Mouse (Mus musculus): Measurements from ENCODE around the gene Zfp446. TPM values are rescaled to one million over a fixed set of nuclear protein-coding genes. Genes with fewer than 3 reads are reported as not detected.

The Zfp446 gene
- polyA plus RNA-seq, 1 experiment from 2014 or later = 17.0 TPM

DNA sequence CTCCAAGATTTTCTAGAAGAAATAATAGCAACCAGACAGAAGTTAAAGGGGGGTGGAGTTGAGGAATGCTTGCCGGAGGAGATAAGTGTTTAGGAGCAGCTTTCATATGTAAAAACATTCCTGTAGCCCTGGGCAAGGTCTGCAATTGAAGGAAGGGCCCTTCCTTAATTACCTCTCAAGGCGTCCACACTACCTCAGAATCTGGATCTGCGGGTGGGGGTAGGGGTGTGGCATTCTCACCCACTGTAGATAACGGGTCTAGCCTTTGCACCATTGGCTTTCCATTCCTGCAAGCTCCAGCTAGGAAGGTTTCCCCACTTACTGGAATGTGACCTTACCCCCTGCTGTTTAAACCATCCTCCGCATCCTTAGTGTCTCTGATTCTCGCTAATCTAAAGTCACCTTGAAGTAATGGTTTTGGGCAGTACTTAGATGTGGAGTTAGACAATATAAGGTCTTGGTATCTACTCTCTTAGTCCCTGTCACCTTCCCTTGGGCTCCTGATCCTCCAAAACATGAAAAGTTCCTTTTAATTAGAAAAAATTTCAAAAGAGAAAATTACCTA, 36.7 kb downstream of the Zfp446 start:
- no peak for DNase-seq (ENCODE audit: low spot score)
- Histone ChIP-seq H3K36me3 (no peaks in the 10 kb centered on the region), H3K27me3 (ENCODE audit: insufficient read depth, poor library complexity, severe bottlenecking) (no peaks in the 10 kb centered on the region), H3K27ac (no peak overlapping the region), H3K9me3 (0 out of 2 replicates have a peak, but pooled peaks cover 3% of the 10 kb centered on the region), H3K4me3 (no peak overlapping the region), H3K4me1 (replicated peaks) (peaks cover 13% of the 10 kb centered on the region)
- 33% methylated on average over 6 of the region's 6 CpGs for WGBS

DNA sequence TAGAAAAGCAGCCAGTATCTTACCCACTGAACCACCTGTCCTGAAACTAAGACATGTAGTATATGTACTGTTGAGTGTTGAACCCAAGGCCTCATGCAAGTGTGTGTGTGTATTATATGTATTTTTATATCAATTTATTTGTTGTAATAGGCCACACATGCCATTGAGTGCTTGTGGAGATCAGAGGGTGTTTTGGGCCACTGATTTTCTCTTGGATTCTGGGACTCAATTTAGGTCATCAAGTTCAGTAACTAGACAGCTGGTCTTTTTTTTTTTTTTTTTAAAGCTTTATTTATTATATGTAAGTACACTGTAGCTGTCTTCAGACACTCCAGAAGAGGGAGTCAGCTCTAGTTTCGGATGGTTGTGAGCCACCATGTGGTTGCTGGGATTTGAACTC, 37.6 kb downstream of the Zfp446 start:
- H3K9me3 ChIP-seq = no peaks in the 10 kb centered on the region
- H3K27me3 ChIP-seq (ENCODE audit: insufficient read depth, poor library complexity, severe bottlenecking) = no peaks in the 10 kb centered on the region
- H3K36me3 ChIP-seq = no peaks in the 10 kb centered on the region
- H3K4me3 ChIP-seq = no peak overlapping the region
- H3K4me1 ChIP-seq (replicated peaks) = peaks cover 12% of the 10 kb centered on the region
- DNase-seq (ENCODE audit: low spot score) = no peak
- WGBS = 91% methylated on average over 1 of the region's 1 CpGs
- H3K27ac ChIP-seq = no peak overlapping the region

DNA sequence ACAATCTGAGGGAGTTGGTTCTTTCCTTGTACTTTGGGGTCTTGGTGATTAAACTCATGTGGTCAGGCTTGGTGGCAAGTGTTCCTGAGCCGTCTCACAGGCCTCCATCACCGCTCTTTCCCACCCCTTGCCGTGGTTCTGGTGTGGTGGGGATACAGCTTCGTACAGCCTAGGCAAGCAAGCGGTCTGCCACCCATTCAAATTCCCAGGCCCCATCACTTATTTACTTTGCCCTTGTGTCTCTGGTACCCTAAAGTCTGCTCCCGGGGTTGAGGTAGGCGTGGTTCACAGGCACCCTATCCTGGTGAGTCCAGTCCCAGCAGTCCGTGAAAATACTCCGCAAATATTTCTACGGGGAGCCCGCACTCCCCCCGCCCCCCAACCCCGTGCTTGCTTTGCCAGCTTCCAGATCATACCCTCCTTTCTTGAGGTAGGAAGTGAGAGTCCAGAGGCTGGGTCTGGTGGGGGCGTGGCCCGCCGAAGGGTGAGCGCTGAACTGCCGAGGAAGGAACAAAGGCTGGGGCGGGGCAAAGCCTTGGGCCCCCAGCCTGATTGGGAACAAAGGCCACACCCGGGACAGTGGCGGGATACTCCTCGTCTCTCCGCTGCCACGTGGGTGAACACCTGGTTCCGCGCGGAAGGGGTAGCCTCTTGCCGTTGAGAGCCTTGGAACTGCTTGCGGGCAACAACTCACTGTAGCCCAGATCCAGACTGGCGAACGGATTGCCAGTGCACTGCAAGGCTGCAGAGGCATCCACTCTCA, 45.3 kb downstream of the Zfp446 start:
- H3K27me3 ChIP-seq (ENCODE audit: insufficient read depth, poor library complexity, severe bottlenecking) = no peaks in the 10 kb centered on the region
- H3K36me3 ChIP-seq = peaks cover 29% of the 10 kb centered on the region
- H3K4me3 ChIP-seq = peak overlapping the region; percentile 97
- H3K9me3 ChIP-seq = no peaks in the 10 kb centered on the region
- WGBS = 4% methylated on average over 31 of the region's 31 CpGs
- peaks cover 32% of the 10 kb centered on the region for H3K4me1 ChIP-seq (replicated peaks)
- peak; percentile 92 for DNase-seq (ENCODE audit: low spot score)
- peak overlapping the region; percentile 99 for H3K27ac ChIP-seq

DNA sequence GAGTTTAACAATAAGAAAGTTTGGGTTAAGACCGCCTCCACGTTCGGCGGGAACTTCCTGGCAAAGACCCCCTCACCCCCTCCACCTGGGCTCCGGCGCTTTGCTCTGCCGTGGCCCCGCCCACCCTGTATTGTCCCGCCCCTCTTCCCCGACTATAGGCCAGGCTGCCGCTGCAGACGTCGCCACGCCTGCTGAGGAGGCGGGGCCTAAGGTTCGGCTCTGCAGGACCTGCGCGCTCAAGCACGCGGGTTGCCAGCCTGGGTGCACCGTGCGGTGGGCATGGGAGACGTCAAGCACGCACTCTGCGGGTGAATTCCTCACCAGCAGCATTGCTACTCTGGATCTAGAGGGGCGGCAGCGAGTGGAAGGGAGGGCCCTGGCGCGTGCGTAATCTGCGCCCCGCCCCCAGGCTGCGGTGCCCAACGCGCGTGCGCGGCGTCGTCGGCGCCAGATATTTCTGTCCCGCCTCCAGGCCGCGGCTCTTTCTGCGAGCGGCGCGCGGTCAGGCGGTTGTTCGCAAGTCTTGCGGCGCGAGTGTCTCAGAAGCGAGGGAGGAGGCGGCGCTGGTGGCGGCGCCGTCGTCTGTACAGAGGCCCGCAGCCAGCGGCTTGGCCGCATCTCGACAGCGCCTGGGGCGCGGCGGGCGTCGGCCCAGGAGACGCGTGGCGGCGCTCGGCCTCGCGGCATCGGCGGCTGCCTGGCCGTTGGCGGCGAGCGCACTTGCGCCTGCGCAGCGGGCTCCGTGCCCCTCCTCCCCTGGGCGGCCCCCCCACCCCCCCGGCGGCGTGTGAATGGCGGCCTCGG, 46.5 kb downstream of the Zfp446 start:
- WGBS = under 1% methylated on average over 91 of the region's 95 CpGs
- H3K27me3 ChIP-seq (ENCODE audit: insufficient read depth, poor library complexity, severe bottlenecking) = no peaks in the 10 kb centered on the region
- peak; percentile 97 for DNase-seq (ENCODE audit: low spot score)
- H3K36me3 ChIP-seq = peaks cover 41% of the 10 kb centered on the region
- peak overlapping the region; percentile 97 for H3K4me3 ChIP-seq
- H3K9me3 ChIP-seq = no peaks in the 10 kb centered on the region
- H3K27ac ChIP-seq = peak overlapping the region; percentile 99
- peaks cover 32% of the 10 kb centered on the region for H3K4me1 ChIP-seq (replicated peaks)

DNA sequence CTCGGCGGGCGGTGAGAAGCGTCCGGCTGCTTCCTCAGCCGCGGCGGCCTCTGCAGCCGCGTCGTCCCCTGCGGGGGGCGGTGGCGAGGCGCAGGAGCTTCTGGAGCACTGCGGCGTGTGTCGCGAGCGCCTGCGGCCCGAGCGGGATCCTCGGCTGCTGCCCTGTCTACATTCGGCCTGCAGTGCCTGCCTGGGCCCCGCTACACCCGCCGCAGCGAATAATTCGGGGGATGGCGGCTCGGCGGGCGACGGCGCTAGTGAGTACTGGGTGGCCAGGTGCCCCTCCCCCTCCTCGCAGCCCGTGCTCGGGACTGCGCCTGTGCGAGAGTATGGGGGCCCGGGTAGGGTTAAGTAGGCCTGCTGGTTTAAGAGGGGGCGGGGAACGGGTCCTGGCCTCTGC, 47.2 kb downstream of the Zfp446 start:
- no peaks in the 10 kb centered on the region for H3K27me3 ChIP-seq (ENCODE audit: insufficient read depth, poor library complexity, severe bottlenecking)
- DNase-seq (ENCODE audit: low spot score) = peak; percentile 83
- H3K9me3 ChIP-seq = no peaks in the 10 kb centered on the region
- peak overlapping the region; percentile 99 for H3K27ac ChIP-seq
- peaks cover 32% of the 10 kb centered on the region for H3K4me1 ChIP-seq (replicated peaks)
- 0% methylated on average over 44 of the region's 44 CpGs for WGBS
- peaks cover 47% of the 10 kb centered on the region for H3K36me3 ChIP-seq
- peak overlapping the region; percentile 97 for H3K4me3 ChIP-seq

DNA sequence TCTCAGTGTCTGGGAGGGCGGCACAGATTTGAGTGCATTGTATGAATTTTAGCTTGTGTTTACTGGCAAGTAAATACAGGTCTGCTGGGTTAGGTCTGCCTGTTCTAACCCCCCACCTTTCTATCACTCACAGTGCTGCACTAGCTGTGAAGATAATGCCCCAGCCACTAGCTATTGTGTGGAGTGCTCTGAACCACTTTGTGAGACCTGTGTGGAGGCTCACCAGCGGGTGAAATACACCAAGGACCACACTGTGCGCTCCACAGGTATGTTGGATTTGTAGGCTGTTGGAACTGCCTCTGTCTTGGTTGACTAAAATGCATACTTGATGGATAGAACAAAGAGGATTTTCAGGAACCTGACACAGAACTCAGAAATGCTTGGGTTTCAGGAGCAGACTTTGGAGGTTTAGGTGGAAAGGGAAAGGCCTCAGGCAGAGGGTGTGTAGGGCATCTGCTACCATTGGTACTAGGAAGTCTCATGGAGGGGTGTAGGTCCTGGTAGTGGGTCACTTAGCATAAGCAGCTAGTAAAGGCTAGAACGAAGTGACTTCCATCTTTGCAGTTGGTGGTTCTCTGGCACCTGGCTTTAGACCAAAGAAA, 48.0 kb downstream of the Zfp446 start:
- no peak for DNase-seq (ENCODE audit: low spot score)
- H3K4me1 ChIP-seq (replicated peaks) = peaks cover 32% of the 10 kb centered on the region
- no peaks in the 10 kb centered on the region for H3K27me3 ChIP-seq (ENCODE audit: insufficient read depth, poor library complexity, severe bottlenecking)
- peak overlapping the region; percentile 99 for H3K27ac ChIP-seq
- peaks cover 55% of the 10 kb centered on the region for H3K36me3 ChIP-seq
- H3K4me3 ChIP-seq = peak overlapping the region; percentile 97
- H3K9me3 ChIP-seq = no peaks in the 10 kb centered on the region
- 36% methylated on average over 4 of the region's 4 CpGs for WGBS

DNA sequence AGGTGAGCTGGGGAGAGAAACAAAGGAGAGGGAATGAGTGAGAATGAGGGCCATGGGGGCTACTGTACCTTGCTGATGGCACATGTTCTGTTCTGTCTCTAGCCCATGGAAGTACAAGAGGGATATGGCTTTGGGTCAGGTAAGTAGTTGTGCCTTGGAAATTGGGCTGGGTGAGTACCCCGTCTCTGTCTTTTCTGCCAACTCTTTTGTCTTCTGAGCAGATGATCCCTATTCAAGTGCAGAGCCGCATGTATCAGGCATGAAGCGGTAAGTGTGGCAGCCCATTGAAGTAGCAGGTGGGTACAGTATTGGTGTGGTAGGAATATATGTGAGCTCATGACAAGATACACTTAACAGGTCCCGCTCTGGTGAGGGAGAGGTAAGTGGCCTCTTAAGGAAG, 51.3 kb downstream of the Zfp446 start:
- H3K4me3 ChIP-seq = 0 out of 2 replicates have a peak overlapping the region, but pooled peaks have one; percentile 9
- H3K36me3 ChIP-seq = peaks cover 84% of the 10 kb centered on the region
- H3K27ac ChIP-seq = no peak overlapping the region
- 90% methylated on average over 4 of the region's 4 CpGs for WGBS
- no peak for DNase-seq (ENCODE audit: low spot score)
- H3K4me1 ChIP-seq (replicated peaks) = peaks cover 40% of the 10 kb centered on the region
- H3K9me3 ChIP-seq = no peaks in the 10 kb centered on the region
- no peaks in the 10 kb centered on the region for H3K27me3 ChIP-seq (ENCODE audit: insufficient read depth, poor library complexity, severe bottlenecking)

DNA sequence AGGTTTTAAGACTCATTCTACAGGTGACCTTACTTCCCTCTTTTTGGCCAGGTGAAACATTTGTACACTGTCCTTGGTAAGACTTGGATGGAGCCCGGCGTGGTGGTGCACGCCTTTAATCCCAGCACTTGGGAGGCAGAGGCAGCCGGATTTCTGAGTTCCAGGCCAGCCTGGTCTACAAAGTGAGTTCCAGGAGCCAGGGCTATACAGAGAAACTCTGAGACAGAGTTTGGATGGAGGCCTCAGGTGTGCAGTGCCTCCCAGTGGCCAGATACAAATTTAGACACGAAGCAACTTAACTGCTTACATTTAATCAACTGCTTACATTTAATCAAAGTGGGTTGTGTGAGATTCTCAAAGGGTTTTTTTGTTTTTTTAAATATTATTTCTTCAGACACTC, 53.4 kb downstream of the Zfp446 start:
- WGBS = 77% methylated on average over 5 of the region's 5 CpGs
- DNase-seq (ENCODE audit: low spot score) = no peak

DNA sequence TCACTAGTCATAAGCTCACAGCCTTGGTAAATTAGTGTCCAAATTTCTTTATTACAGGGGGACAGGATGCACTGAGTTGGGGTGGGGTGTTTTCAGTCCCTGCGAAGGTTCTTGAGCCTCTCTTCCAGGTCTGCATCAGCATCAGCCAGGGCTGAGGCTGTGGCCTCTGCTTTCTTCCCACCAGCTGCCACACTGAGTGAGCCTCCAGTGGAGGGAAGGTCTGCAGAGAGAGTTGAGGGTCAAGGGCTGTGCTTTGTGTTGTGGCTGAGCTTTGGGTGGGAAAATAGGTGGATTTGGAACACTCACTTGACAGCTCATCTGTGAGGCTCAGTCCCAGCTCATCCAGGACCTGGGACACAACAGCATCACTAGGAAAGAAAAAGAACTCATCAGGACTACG, 54.3 kb downstream of the Zfp446 start:
- Histone ChIP-seq H3K27me3 (ENCODE audit: insufficient read depth, poor library complexity, severe bottlenecking) (no peaks in the 10 kb centered on the region), H3K36me3 (peaks cover 87% of the 10 kb centered on the region), H3K4me3 (0 out of 2 replicates have a peak overlapping the region, but pooled peaks have one; percentile 9), H3K9me3 (no peaks in the 10 kb centered on the region), H3K4me1 (replicated peaks) (peaks cover 51% of the 10 kb centered on the region), H3K27ac (no peak overlapping the region)
- WGBS = 88% methylated on average over 2 of the region's 2 CpGs
- no peak for DNase-seq (ENCODE audit: low spot score)

More for the DNA sequence above, 53.4 kb downstream of the Zfp446 start:
- Histone ChIP-seq H3K27ac (no peak overlapping the region), H3K36me3 (peaks cover 89% of the 10 kb centered on the region), H3K9me3 (no peaks in the 10 kb centered on the region), H3K4me1 (replicated peaks) (peaks cover 50% of the 10 kb centered on the region), H3K4me3 (no peak overlapping the region), H3K27me3 (ENCODE audit: insufficient read depth, poor library complexity, severe bottlenecking) (no peaks in the 10 kb centered on the region)

DNA sequence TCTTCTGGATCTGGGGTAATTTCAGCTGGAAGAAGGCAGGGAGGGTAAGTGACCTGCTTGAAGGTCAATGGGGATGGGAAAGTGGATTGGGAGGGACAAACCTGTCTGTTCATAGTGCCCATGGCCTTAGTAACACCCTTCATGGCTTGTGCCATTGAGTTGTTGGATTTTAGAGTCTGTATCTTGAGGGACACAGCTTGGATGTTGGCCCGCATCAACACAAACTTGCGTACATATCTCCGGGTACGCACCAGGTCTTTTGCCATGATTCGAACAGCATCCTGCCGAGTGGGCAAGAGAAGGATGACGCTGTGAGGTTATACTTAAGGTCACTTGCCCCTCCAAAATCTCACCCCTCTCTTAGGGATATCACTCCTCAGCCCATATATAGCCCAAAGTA, 54.9 kb downstream of the Zfp446 start:
- no peak overlapping the region for H3K27ac ChIP-seq
- no peak for DNase-seq (ENCODE audit: low spot score)
- no peaks in the 10 kb centered on the region for H3K27me3 ChIP-seq (ENCODE audit: insufficient read depth, poor library complexity, severe bottlenecking)
- H3K9me3 ChIP-seq = no peaks in the 10 kb centered on the region
- H3K4me3 ChIP-seq = peak overlapping the region; percentile 2; the same call in 1 of the 2 replicates
- 96% methylated on average over 7 of the region's 7 CpGs for WGBS
- peaks cover 82% of the 10 kb centered on the region for H3K36me3 ChIP-seq
- H3K4me1 ChIP-seq (replicated peaks) = peaks cover 50% of the 10 kb centered on the region

DNA sequence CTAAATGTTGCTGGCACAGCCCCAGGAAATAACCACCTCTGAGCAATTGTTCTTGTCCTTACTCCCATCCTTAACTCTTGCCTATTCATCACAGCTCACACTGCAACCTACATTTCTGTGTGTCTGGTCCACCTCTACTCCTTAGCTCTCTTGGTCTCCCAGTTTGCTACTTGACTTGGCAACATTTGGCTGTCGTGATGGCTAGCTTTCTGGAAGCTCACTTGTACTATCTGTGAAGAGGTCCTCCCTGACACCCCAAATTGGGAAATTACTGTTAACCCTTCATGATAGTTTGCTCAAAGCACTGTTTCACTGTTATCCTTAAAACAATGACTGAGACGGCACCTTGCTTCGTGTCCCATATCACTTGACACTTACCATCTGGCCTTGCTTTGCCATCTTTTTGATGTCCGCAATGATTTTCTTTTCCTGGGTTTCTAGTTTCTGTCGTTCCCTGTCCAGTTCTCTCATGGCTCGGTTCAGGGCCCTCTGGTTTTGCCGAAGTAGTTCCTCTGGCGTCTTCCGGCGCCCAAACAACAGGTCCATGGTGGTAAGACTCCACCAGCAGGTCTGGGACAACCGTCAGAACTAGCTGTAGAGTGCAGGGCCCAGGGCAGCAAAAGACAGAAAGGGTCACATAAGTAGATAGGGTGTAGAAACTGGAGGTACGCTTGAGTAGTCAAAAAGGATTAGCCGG, 56.0 kb downstream of the Zfp446 start:
- H3K36me3 ChIP-seq = peaks cover 71% of the 10 kb centered on the region
- 54% methylated on average over 13 of the region's 13 CpGs for WGBS

More for the DNA sequence above, 56.0 kb downstream of the Zfp446 start:
- Histone ChIP-seq H3K4me3 (peak overlapping the region; percentile 66), H3K9me3 (peaks cover 3% of the 10 kb centered on the region; the same call in 1 of the 2 replicates), H3K27ac (peak overlapping the region; percentile 91), H3K27me3 (ENCODE audit: insufficient read depth, poor library complexity, severe bottlenecking) (no peaks in the 10 kb centered on the region), H3K4me1 (replicated peaks) (peaks cover 53% of the 10 kb centered on the region)
- DNase-seq (ENCODE audit: low spot score) = peak; percentile 14

Measured in hindbrain, embryonic 10.5 days (tissue).